Comparison of ENCODE assay signal across 11 mouse cellular contexts in genomic region chr7:99020353-99020752, GRCm38 (mm10).
DNase-seq lines count a peak whose midpoint lies in the region; ATAC-seq and TF ChIP-seq lines count a peak whose summit lies in the region.
"Had no signal": no experiment of that assay in that cellular context is flagged by ENCODE, and none has a peak within 500 bp of the region (broad histone marks: within the 10 kb centered on the region; RNA-seq: fewer than 3 reads in every experiment).

No protein-coding gene starts in this region.

- H3K9me3 ChIP-seq in kidney, embryonic 15.5 days (replicated peaks), result no peaks in the 10 kb centered on the region
- no peaks in the 10 kb centered on the region for H3K9me3 ChIP-seq in lung, embryonic 14.5 days (ENCODE audit: low read depth, low read length)
- H3K9me3 ChIP-seq: neural tube, embryonic 13.5 days had no signal

- no peak for DNase-seq in kidney, adult 8-10 months
- DNase-seq in adrenal gland, adult 8-10 months, result peak; percentile 24
- peak; percentile 59 to 67 for DNase-seq in heart, adult 9 months (ENCODE audit: low spot score in 2 of 2)
- DNase-seq in lung, embryonic 14.5 days, result peak; percentile 57
- DNase-seq in neural tube, embryonic 10.5 days (ENCODE audit: extremely low spot score, low spot score), result no peak
- DNase-seq in cerebellum, adult 8-10 months, result no peak
- no peak for DNase-seq in thymus, postnatal 10 days (ENCODE audit: low spot score in 2 of 2)
- DNase-seq: right cerebral cortex, postnatal 25 days had no signal

- H3K27ac ChIP-seq in kidney, embryonic 15.5 days, result 0 out of 2 replicates have a peak overlapping the region, but pooled peaks have one; percentile 5
- H3K27ac ChIP-seq in lung, embryonic 14.5 days (ENCODE audit: low read depth), result no peak overlapping the region
- H3K27ac ChIP-seq: neural tube, embryonic 13.5 days had no signal

- TF ChIP-seq CTCF in lung, embryonic 14.5 days (IDR thresholded peaks at IDR 0.05; ENCODE audit: low read depth), result no peak

- H3K4me3 ChIP-seq in kidney, embryonic 15.5 days (replicated peaks), result no peak overlapping the region
- no peak overlapping the region for H3K4me3 ChIP-seq in lung, embryonic 14.5 days (ENCODE audit: low read depth, low read length)
- H3K4me3 ChIP-seq: neural tube, embryonic 13.5 days had no signal

- no peak overlapping the region for H3K9ac ChIP-seq in kidney, embryonic 15.5 days
- H3K9ac ChIP-seq in lung, embryonic 14.5 days, result no peak overlapping the region

- H3K27me3 ChIP-seq in kidney, embryonic 15.5 days, result no peaks in the 10 kb centered on the region
- no peaks in the 10 kb centered on the region for H3K27me3 ChIP-seq in lung, embryonic 14.5 days (ENCODE audit: insufficient read depth, low read length)
- H3K27me3 ChIP-seq: neural tube, embryonic 13.5 days had no signal

- WGBS in kidney, embryonic 15.5 days, result 38% methylated on average over 4 of the region's 4 CpGs
- 18% methylated on average over 4 of the region's 4 CpGs for WGBS in lung, embryonic 14.5 days

- no peaks in the 10 kb centered on the region for H3K36me3 ChIP-seq in kidney, embryonic 15.5 days
- no peaks in the 10 kb centered on the region for H3K36me3 ChIP-seq in lung, embryonic 14.5 days (ENCODE audit: insufficient read depth)
- H3K36me3 ChIP-seq: neural tube, embryonic 13.5 days had no signal

- no peak overlapping the region for H3K4me2 ChIP-seq in kidney, embryonic 15.5 days
- H3K4me2 ChIP-seq in lung, embryonic 14.5 days, result no peak overlapping the region
- H3K4me2 ChIP-seq: liver, embryonic 11.5 days; neural tube, embryonic 13.5 days had no signal

- H3K4me1 ChIP-seq in kidney, embryonic 15.5 days, result peaks cover 29% of the 10 kb centered on the region
- H3K4me1 ChIP-seq in lung, embryonic 14.5 days (ENCODE audit: insufficient read depth), result peaks cover 7% of the 10 kb centered on the region; the same call in 1 of the 2 replicates

- ATAC-seq in kidney, embryonic 15.5 days (replicated peaks; ENCODE audit: low FRiP score), result no peak
- peak; percentile 62 for ATAC-seq in lung, embryonic 14.5 days (ENCODE audit: insufficient read depth)

Comparison
In these comparisons a context has a peak if more than half of its experiments do, and no peak if none do; other contexts are left out.
1. DNase-seq: peak in adrenal gland, adult 8-10 months (single experiment), heart, adult 9 months (2 of 2) and lung, embryonic 14.5 days (single experiment); none in kidney, adult 8-10 months (0 of 2), neural tube, embryonic 10.5 days (single experiment), cerebellum, adult 8-10 months (single experiment) and thymus, postnatal 10 days (0 of 2).